Mouse (Mus musculus): ENCODE measurements around the gene Pak2. TPM values are rescaled to one million over a fixed set of nuclear protein-coding genes. Genes with fewer than 3 reads are reported as not detected.
"Not testable (repeated sequence)": the region's sequence is repeated elsewhere in the genome, so short reads cannot be mapped to it uniquely, and the experiment has no call there.

Pak2 gene
- polyA plus RNA-seq, 1 experiment from 2014 or later = 35.7 TPM

- Histone ChIP-seq H3K36me3 (peaks cover 33% of the 10 kb centered on the region), H3K27ac (peak overlapping the region; percentile 96), H3K4me1 (replicated peaks) (peaks cover 23% of the 10 kb centered on the region), H3K27me3 (ENCODE audit: insufficient read depth, poor library complexity, severe bottlenecking) (no peaks in the 10 kb centered on the region), H3K4me3 (peak overlapping the region; percentile 76), H3K9me3 (no peaks in the 10 kb centered on the region)
- DNase-seq (ENCODE audit: low spot score) = peak; percentile 7
- 18% methylated on average over 13 of the region's 13 CpGs for WGBS
These were observed 1.3 kb downstream of the Pak2 start for GRCm38 (mm10) chr16:32077648-32078407.

DNA sequence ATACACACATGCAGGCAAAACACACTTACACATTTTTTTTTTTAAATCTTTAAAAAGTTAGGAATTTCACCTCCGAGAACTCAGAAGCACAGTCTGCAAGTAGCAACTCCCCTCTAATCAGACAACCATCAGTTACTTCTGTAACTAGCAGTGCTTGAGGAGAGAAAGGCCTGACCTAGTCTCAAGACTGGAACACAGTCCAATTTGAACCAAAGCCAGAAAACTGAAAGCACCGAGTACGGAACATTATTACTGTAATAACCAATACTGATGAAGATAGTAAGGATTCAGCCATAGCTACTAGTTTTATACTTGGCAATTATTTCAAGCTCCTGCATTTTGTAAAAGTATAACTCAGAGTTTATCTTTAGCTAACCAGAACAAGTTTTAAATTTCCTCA, 2.7 kb downstream of the Pak2 start:
- H3K36me3 ChIP-seq = peaks cover 19% of the 10 kb centered on the region
- H3K9me3 ChIP-seq = no peaks in the 10 kb centered on the region
- WGBS = 94% methylated on average over 3 of the region's 3 CpGs
- H3K4me3 ChIP-seq = no peak overlapping the region
- no peaks in the 10 kb centered on the region for H3K27me3 ChIP-seq (ENCODE audit: insufficient read depth, poor library complexity, severe bottlenecking)
- H3K27ac ChIP-seq = no peak overlapping the region
- no peak for DNase-seq (ENCODE audit: low spot score)
- H3K4me1 ChIP-seq (replicated peaks) = peaks cover 23% of the 10 kb centered on the region

DNA sequence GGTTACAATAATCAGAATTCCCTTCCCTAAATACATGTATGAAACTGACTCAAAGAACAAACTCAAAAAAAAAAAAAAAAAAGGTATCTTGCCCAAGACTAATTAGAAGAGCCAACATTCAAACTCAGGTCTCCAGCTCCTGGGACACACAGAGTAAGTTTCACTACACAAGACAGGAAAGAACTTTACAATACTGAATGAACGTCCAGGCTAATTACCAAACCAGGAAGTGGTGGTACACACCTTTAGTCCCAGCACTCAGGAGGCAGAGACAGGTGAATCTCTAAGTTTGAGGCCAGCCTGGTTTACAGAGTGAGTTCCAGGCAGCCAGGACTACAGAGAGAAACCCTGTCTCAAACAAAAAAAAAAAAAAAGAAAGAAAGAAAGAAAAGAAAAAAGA, 3.4 kb downstream of the Pak2 start:
- Histone ChIP-seq H3K27ac (no peak overlapping the region), H3K27me3 (ENCODE audit: insufficient read depth, poor library complexity, severe bottlenecking) (no peaks in the 10 kb centered on the region), H3K4me1 (replicated peaks) (peaks cover 23% of the 10 kb centered on the region), H3K36me3 (peaks cover 14% of the 10 kb centered on the region), H3K4me3 (no peak overlapping the region), H3K9me3 (no peaks in the 10 kb centered on the region)
- 78% methylated on average over 1 of the region's 1 CpGs for WGBS
- no peak for DNase-seq (ENCODE audit: low spot score)

- H3K9me3 ChIP-seq; H3K27me3 ChIP-seq (ENCODE audit: insufficient read depth, poor library complexity, severe bottlenecking); H3K27ac ChIP-seq; H3K4me1 ChIP-seq (replicated peaks); H3K4me3 ChIP-seq; DNase-seq (ENCODE audit: low spot score): not testable (repeated sequence)
- H3K36me3 ChIP-seq = peaks cover 12% of the 10 kb centered on the region; the same call in 1 of the 2 replicates
- 88% methylated on average over 4 of the region's 4 CpGs for WGBS
These were observed 9.1 kb downstream of the Pak2 start for GRCm38 (mm10) chr16:32070070-32070469.

- Histone ChIP-seq H3K27ac (no peak overlapping the region), H3K4me1 (replicated peaks) (peaks cover 5% of the 10 kb centered on the region; the same call in 1 of the 2 replicates), H3K36me3 (peaks cover 12% of the 10 kb centered on the region; the same call in 1 of the 2 replicates), H3K4me3 (no peak overlapping the region), H3K27me3 (ENCODE audit: insufficient read depth, poor library complexity, severe bottlenecking) (no peaks in the 10 kb centered on the region), H3K9me3 (no peaks in the 10 kb centered on the region)
- WGBS = 90% methylated on average over 12 of the region's 12 CpGs
- no peak for DNase-seq (ENCODE audit: low spot score)
These were observed 10.5 kb downstream of the Pak2 start for GRCm38 (mm10) chr16:32068389-32069300.

DNA sequence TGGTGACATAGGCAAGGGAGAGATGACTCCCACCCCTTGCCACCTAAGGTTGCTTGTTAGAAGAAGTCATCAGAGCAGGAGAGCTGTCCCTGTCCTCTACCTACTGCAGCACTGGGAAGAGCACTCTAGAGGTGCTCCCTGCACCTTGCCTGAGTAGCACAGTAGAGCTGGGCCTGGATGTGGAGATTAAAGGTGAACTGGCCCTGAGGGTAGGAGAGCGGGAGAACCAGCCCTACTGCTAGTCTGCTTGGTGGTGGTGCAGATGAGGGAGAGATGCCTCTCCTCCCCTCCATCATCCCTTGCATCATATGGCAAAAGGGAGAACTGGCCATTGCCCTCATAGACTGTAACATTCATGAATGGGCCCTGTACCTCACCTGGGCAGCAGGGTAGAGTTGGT, 12.2 kb downstream of the Pak2 start:
- DNase-seq (ENCODE audit: low spot score) = no peak
- H3K4me3 ChIP-seq = no peak overlapping the region
- H3K9me3 ChIP-seq = no peaks in the 10 kb centered on the region
- H3K36me3 ChIP-seq = peaks cover 5% of the 10 kb centered on the region; the same call in 1 of the 2 replicates
- 96% methylated on average over 1 of the region's 1 CpGs for WGBS
- no peaks in the 10 kb centered on the region for H3K27me3 ChIP-seq (ENCODE audit: insufficient read depth, poor library complexity, severe bottlenecking)
- peaks cover 5% of the 10 kb centered on the region; the same call in 1 of the 2 replicates for H3K4me1 ChIP-seq (replicated peaks)
- no peak overlapping the region for H3K27ac ChIP-seq

GRCm38 (mm10) chr16:32063900-32064299, 15.2 kb downstream of the Pak2 start:
- WGBS = 84% methylated on average over 7 of the region's 7 CpGs
- DNase-seq (ENCODE audit: low spot score) = no peak
- Histone ChIP-seq H3K36me3 (peaks cover 5% of the 10 kb centered on the region; the same call in 1 of the 2 replicates), H3K27ac (no peak overlapping the region), H3K27me3 (ENCODE audit: insufficient read depth, poor library complexity, severe bottlenecking) (no peaks in the 10 kb centered on the region), H3K4me3 (no peak overlapping the region), H3K9me3 (no peaks in the 10 kb centered on the region), H3K4me1 (replicated peaks) (peaks cover 5% of the 10 kb centered on the region; the same call in 1 of the 2 replicates)

DNA sequence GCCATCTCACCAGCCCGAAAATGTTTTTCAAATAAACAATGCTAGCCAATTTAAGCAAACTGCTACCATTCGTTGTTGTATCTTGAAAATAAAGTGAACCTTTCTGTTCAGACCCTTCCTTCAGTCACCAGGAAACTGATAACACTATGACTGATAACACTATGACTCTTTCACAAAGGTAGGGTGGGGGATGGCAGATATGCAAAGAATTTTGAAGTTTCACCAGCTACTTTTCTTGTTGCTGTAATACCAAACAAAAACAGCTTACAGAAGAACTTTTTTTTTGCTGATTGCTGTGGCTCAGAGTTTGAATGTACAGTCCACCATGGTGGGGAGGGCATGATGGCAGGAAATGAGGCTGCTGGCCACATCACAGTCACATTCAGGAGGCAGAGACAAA, 16.9 kb downstream of the Pak2 start:
- H3K9me3 ChIP-seq = no peaks in the 10 kb centered on the region
- no peak overlapping the region for H3K4me3 ChIP-seq
- no peak for DNase-seq (ENCODE audit: low spot score)
- H3K4me1 ChIP-seq (replicated peaks) = 0 out of 2 replicates have a peak, but pooled peaks cover 5% of the 10 kb centered on the region
- WGBS = 88% methylated on average over 2 of the region's 2 CpGs
- H3K27ac ChIP-seq = no peak overlapping the region
- H3K36me3 ChIP-seq = peaks cover 5% of the 10 kb centered on the region; the same call in 1 of the 2 replicates
- H3K27me3 ChIP-seq (ENCODE audit: insufficient read depth, poor library complexity, severe bottlenecking) = no peaks in the 10 kb centered on the region

DNA sequence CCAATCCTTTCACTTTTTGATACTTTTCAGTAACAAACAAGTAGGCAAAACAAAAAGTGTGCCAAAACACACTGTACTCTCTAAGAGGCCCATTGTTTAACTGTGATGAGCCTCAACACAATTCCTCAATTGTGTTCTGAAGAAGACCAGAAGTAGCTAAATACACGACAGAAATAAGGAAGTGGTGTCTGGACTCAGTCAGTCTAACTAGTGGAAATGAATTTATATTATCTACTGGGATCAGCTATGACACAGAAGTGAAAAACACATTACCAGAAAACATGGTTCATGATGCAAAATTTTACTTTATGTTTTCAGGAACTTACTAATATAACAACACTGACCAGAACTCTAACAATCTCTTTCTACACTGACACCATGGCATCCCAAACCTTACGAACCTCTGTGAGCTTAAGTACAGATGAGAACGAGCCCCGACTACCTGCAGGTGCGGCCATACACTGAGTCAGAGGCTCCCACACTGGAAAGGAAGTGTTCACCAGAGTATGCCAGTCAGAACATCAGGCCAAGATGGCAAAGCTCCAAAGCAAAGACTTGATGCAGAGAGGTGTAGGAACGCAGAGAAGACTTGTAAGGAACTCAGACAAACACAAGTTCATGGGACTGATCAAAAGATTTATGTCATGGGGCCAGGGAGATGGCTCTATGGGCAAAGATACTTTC, 19.2 kb downstream of the Pak2 start:
- 85% methylated on average over 6 of the region's 6 CpGs for WGBS
- no peak for DNase-seq (ENCODE audit: low spot score)
- H3K4me1 ChIP-seq (replicated peaks) = no peaks in the 10 kb centered on the region
- H3K9me3 ChIP-seq = no peaks in the 10 kb centered on the region
- no peak overlapping the region for H3K4me3 ChIP-seq
- no peaks in the 10 kb centered on the region for H3K27me3 ChIP-seq (ENCODE audit: insufficient read depth, poor library complexity, severe bottlenecking)
- no peak overlapping the region for H3K27ac ChIP-seq
- H3K36me3 ChIP-seq = 0 out of 2 replicates have a peak, but pooled peaks cover 3% of the 10 kb centered on the region

GRCm38 (mm10) chr16:32058817-32059216, 20.3 kb downstream of the Pak2 start:
- 87% methylated on average over 5 of the region's 5 CpGs for WGBS
- DNase-seq (ENCODE audit: low spot score) = no peak
- no peaks in the 10 kb centered on the region for H3K4me1 ChIP-seq (replicated peaks)
- H3K4me3 ChIP-seq = no peak overlapping the region
- no peak overlapping the region for H3K27ac ChIP-seq
- H3K36me3 ChIP-seq = 0 out of 2 replicates have a peak, but pooled peaks cover 3% of the 10 kb centered on the region
- no peaks in the 10 kb centered on the region for H3K9me3 ChIP-seq
- H3K27me3 ChIP-seq (ENCODE audit: insufficient read depth, poor library complexity, severe bottlenecking) = no peaks in the 10 kb centered on the region

GRCm38 (mm10) chr16:32042367-32042766, 36.8 kb downstream of the Pak2 start:
- WGBS = 95% methylated on average over 4 of the region's 4 CpGs
- Histone ChIP-seq H3K27me3 (ENCODE audit: insufficient read depth, poor library complexity, severe bottlenecking) (no peaks in the 10 kb centered on the region), H3K4me3 (no peak overlapping the region), H3K27ac (no peak overlapping the region), H3K4me1 (replicated peaks) (no peaks in the 10 kb centered on the region), H3K9me3 (no peaks in the 10 kb centered on the region), H3K36me3 (peaks cover 90% of the 10 kb centered on the region)
- no peak for DNase-seq (ENCODE audit: low spot score)

DNA sequence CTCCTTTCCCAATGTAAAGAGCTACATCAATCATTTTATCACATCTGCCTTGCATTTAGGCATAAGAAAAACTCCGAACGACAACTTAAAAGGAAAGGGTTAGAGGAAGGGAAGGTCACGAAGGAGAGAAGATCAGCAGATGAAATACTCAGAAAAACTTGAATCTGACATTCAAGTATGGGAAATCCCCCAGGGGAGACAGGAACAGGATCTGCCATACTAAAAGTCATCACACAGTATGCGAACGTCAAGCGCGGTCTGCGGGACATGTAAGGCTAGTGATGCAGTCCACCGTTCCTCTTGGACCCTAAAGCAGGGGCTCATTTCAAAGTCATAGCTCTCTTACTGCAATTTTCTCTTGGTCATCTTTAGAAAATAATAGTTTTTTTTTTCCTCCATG, 59.5 kb downstream of the Pak2 start:
- Histone ChIP-seq H3K27me3 (ENCODE audit: insufficient read depth, poor library complexity, severe bottlenecking) (no peaks in the 10 kb centered on the region), H3K36me3 (peaks cover 93% of the 10 kb centered on the region), H3K4me1 (replicated peaks) (no peaks in the 10 kb centered on the region), H3K4me3 (no peak overlapping the region), H3K27ac (no peak overlapping the region), H3K9me3 (no peaks in the 10 kb centered on the region)
- 93% methylated on average over 9 of the region's 9 CpGs for WGBS
- no peak for DNase-seq (ENCODE audit: low spot score)
